ENCODE assay signal across 28 mouse cellular contexts in genomic region chr2:91120261-91120671, GRCm38 (mm10). TPM values are rescaled to one million over a fixed set of nuclear protein-coding genes. Genes with fewer than 3 reads are reported as not detected.
A peak's percentile ranks its signal among the peaks of the same experiment; 100 is the strongest.
DNase-seq lines count a peak whose midpoint lies in the region; ATAC-seq and TF ChIP-seq lines count a peak whose summit lies in the region.
"Had no signal": no experiment of that assay in that cellular context is flagged by ENCODE, and none has a peak within 500 bp of the region (broad histone marks: within the 10 kb centered on the region; RNA-seq: fewer than 3 reads in every experiment).

No protein-coding gene starts in this region.

- H3K4me3 ChIP-seq in heart, embryonic 11.5 days (ENCODE audit: low read depth, low read length) = peak overlapping the region; percentile 60
- H3K4me3 ChIP-seq in cerebellum, adult 2 months (replicated peaks; ENCODE audit: insufficient read depth, low read depth, low read length) = peak overlapping the region; percentile 58
- H3K4me3 ChIP-seq in heart, embryonic 16.5 days (ENCODE audit: low read length) = peak overlapping the region; percentile 60
- H3K4me3 ChIP-seq: embryonic facial prominence, embryonic 13.5 days; erythroblast, embryonic 14.5 days; forebrain, embryonic 13.5 days; gastrocnemius, adult 2 months; limb, embryonic 13.5 days; liver, embryonic 12.5 days had no signal

- H3K27ac ChIP-seq in heart, embryonic 11.5 days (ENCODE audit: low read depth, low read length) = peak overlapping the region; percentile 95
- peak overlapping the region; percentile 94 for H3K27ac ChIP-seq in cerebellum, adult 2 months (ENCODE audit: insufficient read depth, low read length)
- H3K27ac ChIP-seq in heart, embryonic 16.5 days (ENCODE audit: low read length) = peak overlapping the region; percentile 98
- H3K27ac ChIP-seq: embryonic facial prominence, embryonic 13.5 days; forebrain, embryonic 13.5 days; gastrocnemius, adult 2 months; hindbrain, embryonic 14.5 days; limb, embryonic 13.5 days; liver, embryonic 12.5 days; stomach, postnatal 0 days had no signal

- peaks cover 42% of the 10 kb centered on the region for H3K4me1 ChIP-seq in heart, embryonic 11.5 days (ENCODE audit: control insufficient read depth, insufficient read depth, low read length)
- H3K4me1 ChIP-seq in cerebellum, adult 2 months (ENCODE audit: control insufficient read depth, insufficient read depth, low read length) = peaks cover 75% of the 10 kb centered on the region
- peaks cover 36% of the 10 kb centered on the region for H3K4me1 ChIP-seq in heart, embryonic 16.5 days (ENCODE audit: control insufficient read depth, insufficient read depth, low read length)

- H3K36me3 ChIP-seq in heart, embryonic 11.5 days (ENCODE audit: control insufficient read depth, insufficient read depth, low read length) = peaks cover 13% of the 10 kb centered on the region; the same call in 1 of the 2 replicates
- H3K36me3 ChIP-seq in heart, embryonic 16.5 days (ENCODE audit: control insufficient read depth, insufficient read depth) = peaks cover 14% of the 10 kb centered on the region
- H3K36me3 ChIP-seq: embryonic facial prominence, embryonic 13.5 days; limb, embryonic 13.5 days had no signal

- peak overlapping the region; percentile 89 for H3K9ac ChIP-seq in heart, embryonic 11.5 days (ENCODE audit: low read depth, low read length)
- H3K9ac ChIP-seq in heart, embryonic 16.5 days (ENCODE audit: low read length) = peak overlapping the region; percentile 77
- H3K9ac ChIP-seq: embryonic facial prominence, embryonic 13.5 days; forebrain, embryonic 13.5 days; hindbrain, embryonic 14.5 days; limb, embryonic 13.5 days; liver, embryonic 12.5 days had no signal

- H3K4me2 ChIP-seq in heart, embryonic 11.5 days = peak overlapping the region; percentile 76
- H3K4me2 ChIP-seq in heart, embryonic 16.5 days (ENCODE audit: low read depth, low read length) = peak overlapping the region; percentile 83
- H3K4me2 ChIP-seq: embryonic facial prominence, embryonic 13.5 days; forebrain, embryonic 13.5 days; hindbrain, embryonic 14.5 days; limb, embryonic 13.5 days; liver, embryonic 12.5 days; midbrain, embryonic 11.5 days had no signal

- WGBS in heart, embryonic 11.5 days (ENCODE audit: insufficient replicate concordance) = 39% methylated on average over 6 of the region's 6 CpGs
- 13% methylated on average over 6 of the region's 6 CpGs for WGBS in cerebellum, adult 2 months
- WGBS in heart, embryonic 16.5 days = 30% methylated on average over 6 of the region's 6 CpGs

- no peak for TF ChIP-seq CTCF in cerebellum, adult 2 months (IDR thresholded peaks at IDR 0.05; ENCODE audit: borderline replicate concordance, insufficient read depth, low read depth, low read length)

- no peak for ATAC-seq in heart, embryonic 11.5 days (replicated peaks; ENCODE audit: insufficient number of reproducible peaks, low FRiP score, low TSS enrichment)
- ATAC-seq in heart, embryonic 16.5 days (replicated peaks; ENCODE audit: extremely low read depth, insufficient read depth, low FRiP score) = no peak
- ATAC-seq: activated CD4-positive, CD25-positive, alpha-beta regulatory T cell, adult 4 months; forebrain, embryonic 13.5 days; inflammation-experienced regulatory T-cells, adult 6 months; liver, embryonic 12.5 days had no signal

- H3K9me3 ChIP-seq in heart, embryonic 11.5 days (replicated peaks; ENCODE audit: control insufficient read depth, low read length) = no peaks in the 10 kb centered on the region
- H3K9me3 ChIP-seq in heart, embryonic 16.5 days (replicated peaks; ENCODE audit: control insufficient read depth, low read length) = no peaks in the 10 kb centered on the region
- H3K9me3 ChIP-seq: embryonic facial prominence, embryonic 13.5 days; forebrain, embryonic 13.5 days; limb, embryonic 13.5 days; liver, embryonic 12.5 days had no signal

- TF ChIP-seq POLR2A in cerebellum, adult 2 months (IDR thresholded peaks at IDR 0.05; ENCODE audit: borderline replicate concordance, insufficient read depth, low read length) = no peak

- H3K27me3 ChIP-seq in heart, embryonic 11.5 days (ENCODE audit: control insufficient read depth, insufficient read depth, low read length) = no peaks in the 10 kb centered on the region
- H3K27me3 ChIP-seq in cerebellum, adult 2 months (ENCODE audit: control insufficient read depth, insufficient read depth, low read length) = no peaks in the 10 kb centered on the region
- no peaks in the 10 kb centered on the region for H3K27me3 ChIP-seq in heart, embryonic 16.5 days (ENCODE audit: control insufficient read depth, insufficient read depth, low read length)

- no peak for DNase-seq in heart, adult 8-10 months (ENCODE audit: low spot score)
- peak; percentile 66 to 71 for DNase-seq in cerebellum, adult 2 months
- peak; percentile 72 for DNase-seq in cerebellum, adult 9-11 months
- no peak for DNase-seq in thymus, postnatal 4 days
- no peak for DNase-seq in embryo, embryonic 9.5 days (ENCODE audit: extremely low spot score)
- DNase-seq: adrenal gland, adult 8-10 months; gastrocnemius, adult 2 months; kidney, adult 18-20 months; kidney, postnatal 4 days; lung, adult 2 months; lung, postnatal 14 days; thymus, adult 2 months had no signal

RNA-seq across cellular contexts. Expression of gene Mybpc3, which starts 2.3 kb away (rescaled TPM):
- polyA plus RNA-seq in heart, embryonic 11.5 days (2014; fragmentation: Nextera tagmentation; extraction: Ambion mirVana) = 470 and 665 TPM in 2 replicates
- 1,000 to 10,000 TPM; 1,514 to 2,177 (median 1,722) TPM for total RNA-seq in heart, adult 8-10 months (2022)
- 39.6 and 51.4 TPM in 2 replicates for polyA plus RNA-seq in cerebellum, adult 2 months (2012; rRNA removed)
- polyA plus RNA-seq in heart, embryonic 16.5 days (2015; fragmentation: Nextera tagmentation; extraction: Ambion mirVana) = 1,022 and 1,203 TPM in 2 replicates
- total RNA-seq: megakaryocyte progenitor cell, adult 5-6 weeks; midbrain, postnatal 0 days had no signal
- polyA plus RNA-seq: activated CD4-positive, CD25-positive, alpha-beta regulatory T cell, adult 4 months; C2C12; erythroblast, embryonic 14.5 days; forebrain, embryonic 13.5 days; hindbrain, embryonic 14.5 days; inflammation-experienced regulatory T-cells, adult 6 months; limb, embryonic 13.5 days; midbrain, embryonic 11.5 days; midbrain, postnatal 0 days; neural tube, embryonic 14.5 days had no signal

RNA-seq across cellular contexts. Expression of gene Spi1, which starts 38.1 kb away (rescaled TPM):
- polyA plus RNA-seq in heart, embryonic 11.5 days (2014; fragmentation: Nextera tagmentation; extraction: Ambion mirVana) = 1.7 and 1.9 TPM in 2 replicates
- total RNA-seq in heart, adult 8-10 months (2022) = 1 to 10 TPM; 2.8 to 6.1 (median 3.2) TPM
- 3.3 and 4.1 TPM in 2 replicates for polyA plus RNA-seq in cerebellum, adult 2 months (2012; rRNA removed)
- polyA plus RNA-seq in heart, embryonic 16.5 days (2015; fragmentation: Nextera tagmentation; extraction: Ambion mirVana) = 3.6 and 5.2 TPM in 2 replicates
- polyA plus RNA-seq: activated CD4-positive, CD25-positive, alpha-beta regulatory T cell, adult 4 months; C2C12 had no signal

RNA-seq across cellular contexts. Expression of gene Slc39a13, which starts 50.0 kb away (rescaled TPM):
- 34.0 and 36.3 TPM in 2 replicates for polyA plus RNA-seq in heart, embryonic 11.5 days (2014; fragmentation: Nextera tagmentation; extraction: Ambion mirVana)
- total RNA-seq in heart, adult 8-10 months (2022) = 10 to 100 TPM; 19.0 to 26.0 (median 23.6) TPM
- polyA plus RNA-seq in cerebellum, adult 2 months (2012; rRNA removed) = 93.3 and 97.7 TPM in 2 replicates
- 56.9 and 61.3 TPM in 2 replicates for polyA plus RNA-seq in heart, embryonic 16.5 days (2015; fragmentation: Nextera tagmentation; extraction: Ambion mirVana)

Comparison
In these comparisons a context has a peak if more than half of its experiments do, and no peak if none do; other contexts are left out.
1. DNase-seq: peak in cerebellum, adult 2 months (2 of 2) and cerebellum, adult 9-11 months (single experiment); none in heart, adult 8-10 months (single experiment), thymus, postnatal 4 days (single experiment) and embryo, embryonic 9.5 days (single experiment).
2. Peak in every context shown above with its lines, with median percentiles within 50 percentile points of each other: H3K27ac ChIP-seq and H3K4me3 ChIP-seq.